Mouse (Mus musculus) spleen, postnatal 4 days (tissue): ENCODE measurements around the gene Zfyve26.
A peak's percentile ranks its signal among the peaks of the same experiment; 100 is the strongest.
"Not testable (repeated sequence)": the region's sequence is repeated elsewhere in the genome, so short reads cannot be mapped to it uniquely, and the experiment has no call there.

Experiments used
- DNase-seq, 2 experiments: peaks; one replicate each; pipeline ENCODE4 v3.0.0; 2022; ENCODE audit warnings: low spot score in 2 of 2

Gene Zfyve26

DNA sequence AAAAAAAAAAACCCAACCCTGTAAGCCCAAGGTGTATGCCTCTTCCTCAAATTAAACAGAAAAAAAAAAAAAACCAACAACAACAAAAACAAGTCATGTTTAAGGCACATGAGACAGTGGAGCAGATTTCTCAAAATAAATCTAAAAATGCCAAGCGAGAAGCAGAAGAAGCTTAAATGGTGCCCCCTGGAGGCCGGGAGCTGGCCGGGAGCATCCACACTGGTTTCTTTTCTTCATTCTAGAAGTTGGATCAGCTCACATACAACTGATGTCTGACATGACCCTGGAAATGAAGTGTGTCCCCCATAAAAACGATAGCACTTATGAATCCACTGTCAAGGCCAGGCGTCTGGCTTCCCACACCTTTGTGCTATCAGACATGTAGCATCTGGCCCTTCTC lies 35.1 kb downstream of the Zfyve26 start:
- DNase-seq, result no peak

DNA sequence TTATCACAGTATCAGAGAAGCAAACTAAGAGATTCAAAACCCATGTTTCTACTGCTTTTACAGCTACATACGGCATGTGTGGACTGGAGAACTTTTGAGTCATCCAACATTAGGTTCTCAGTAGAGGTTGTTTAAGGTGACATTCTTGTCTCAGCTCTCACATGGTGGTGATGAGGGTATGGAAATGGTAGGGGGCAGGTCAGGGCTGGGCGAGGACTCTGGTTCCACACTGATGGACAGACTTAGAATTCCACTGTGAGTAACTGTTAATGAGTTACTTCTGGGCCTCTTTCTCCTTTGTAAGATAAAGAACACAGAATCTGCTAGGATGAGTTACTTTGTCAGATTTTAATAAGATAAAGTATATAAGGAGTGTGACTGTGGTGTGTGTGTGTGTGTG lies 36.0 kb downstream of the Zfyve26 start:
- DNase-seq, result no peak

DNA sequence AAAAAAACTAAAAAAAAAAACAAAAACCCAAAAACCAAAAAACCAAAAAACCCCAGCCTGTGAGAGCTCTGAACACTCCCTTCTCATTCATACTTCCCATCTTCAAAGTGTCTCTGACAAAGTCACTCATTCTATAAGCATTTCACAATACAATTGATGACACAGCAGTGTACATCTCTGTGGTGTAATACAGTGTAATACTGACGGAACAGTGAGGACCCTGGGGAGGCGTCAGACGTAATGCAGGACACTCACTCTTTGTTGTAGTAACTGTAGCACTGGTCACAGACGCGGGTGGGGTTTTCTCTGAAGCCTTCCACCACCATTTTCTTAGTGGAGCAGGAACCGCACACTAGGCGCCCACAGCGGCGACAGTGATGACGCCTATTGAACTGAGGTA lies 41.1 kb downstream of the Zfyve26 start:
- DNase-seq, result no peak

DNA sequence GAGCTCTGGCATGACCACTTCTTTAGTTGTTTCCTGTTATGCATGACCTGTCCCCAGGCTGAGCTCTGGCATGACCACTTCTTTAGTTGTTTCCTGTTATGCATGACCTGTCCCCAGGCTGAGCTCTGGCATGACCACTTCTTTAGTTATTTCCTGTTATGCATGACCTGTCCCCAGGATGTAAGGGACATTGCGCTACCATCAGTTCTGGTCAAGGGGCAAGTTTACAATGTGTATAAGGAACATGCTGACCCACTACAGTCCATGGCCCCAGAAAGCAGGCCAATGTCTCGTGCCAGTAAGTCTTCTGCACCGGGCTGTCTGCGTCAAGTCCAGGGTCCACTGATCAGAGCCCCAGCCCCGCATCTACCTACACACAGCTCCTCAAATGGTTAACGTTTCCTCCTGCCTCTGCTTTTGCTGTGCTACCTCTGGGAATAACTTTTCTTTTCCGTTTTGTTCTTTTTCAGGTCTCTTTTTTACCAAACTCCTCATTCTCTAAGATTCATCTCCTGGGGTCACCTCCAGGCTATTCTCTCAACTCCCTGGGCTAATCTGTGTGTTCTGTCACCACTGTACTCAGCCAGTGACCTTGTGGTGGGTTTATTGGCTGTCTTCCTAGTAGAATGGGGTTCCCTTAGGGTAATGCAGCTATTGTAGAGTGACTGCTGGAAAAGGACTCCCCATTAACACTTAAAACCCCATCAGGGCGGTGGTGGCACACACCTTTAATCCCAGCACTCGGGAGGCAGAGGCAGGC lies 42.6 kb downstream of the Zfyve26 start:
- DNase-seq, result no peak

DNA sequence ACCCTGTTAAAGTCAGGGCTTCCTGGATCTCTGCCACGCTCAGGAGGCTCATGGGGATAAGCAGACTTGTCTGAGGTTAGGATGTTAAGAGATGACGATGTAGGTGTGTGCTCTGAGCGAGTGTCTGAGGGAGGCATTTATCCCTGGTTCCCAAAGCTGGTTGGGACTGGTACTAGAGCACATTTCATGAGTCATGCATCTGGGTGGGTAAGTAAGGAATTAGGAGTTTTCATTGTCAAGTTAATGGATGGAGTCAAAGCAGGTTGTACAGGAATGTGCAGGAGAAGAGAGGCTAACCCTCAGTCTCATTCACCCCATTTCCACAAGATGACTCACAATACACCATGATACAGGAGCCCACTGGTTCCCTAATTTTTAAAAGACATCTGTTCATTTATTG lies 48.0 kb downstream of the Zfyve26 start:
- no peak for DNase-seq

DNA sequence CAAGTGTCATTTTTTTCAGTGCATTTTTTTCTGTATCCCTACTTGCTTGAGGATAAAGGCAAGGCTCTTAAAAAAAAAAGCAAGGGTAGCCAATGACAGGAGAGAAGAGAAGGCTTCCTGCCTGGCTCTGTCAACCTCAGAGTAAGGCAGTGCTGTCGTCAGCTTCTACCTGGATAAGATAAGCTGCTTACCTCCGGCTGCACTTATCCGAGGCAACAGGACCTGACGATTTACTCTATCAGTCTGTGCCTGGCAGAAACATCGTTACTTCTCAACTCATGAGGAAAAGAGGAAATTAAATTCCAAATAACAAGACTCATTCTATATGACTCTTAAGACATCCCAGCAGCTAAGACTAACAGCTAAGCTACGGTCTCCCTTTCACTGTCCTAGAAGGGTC lies 53.2 kb downstream of the Zfyve26 start:
- DNase-seq, result no peak

DNA sequence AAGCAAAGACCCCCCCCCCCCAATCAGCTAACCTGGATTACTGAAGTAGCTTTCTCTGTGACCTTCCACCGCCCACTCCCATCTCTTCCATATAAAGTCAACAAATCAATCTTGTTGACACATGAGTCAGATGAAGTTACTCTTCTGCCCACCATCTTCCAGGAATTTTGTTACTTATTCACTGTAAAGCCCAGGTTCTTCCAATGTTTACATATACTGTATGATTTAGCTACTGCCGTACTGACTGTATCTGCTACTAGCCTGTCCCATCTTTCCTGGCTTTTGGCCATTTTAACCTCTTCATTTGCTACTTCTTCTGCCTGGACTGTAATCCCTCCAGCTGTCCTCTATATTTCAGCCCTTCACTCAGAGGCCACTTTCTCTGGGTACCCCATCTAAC lies 54.1 kb downstream of the Zfyve26 start:
- no peak for DNase-seq

DNA sequence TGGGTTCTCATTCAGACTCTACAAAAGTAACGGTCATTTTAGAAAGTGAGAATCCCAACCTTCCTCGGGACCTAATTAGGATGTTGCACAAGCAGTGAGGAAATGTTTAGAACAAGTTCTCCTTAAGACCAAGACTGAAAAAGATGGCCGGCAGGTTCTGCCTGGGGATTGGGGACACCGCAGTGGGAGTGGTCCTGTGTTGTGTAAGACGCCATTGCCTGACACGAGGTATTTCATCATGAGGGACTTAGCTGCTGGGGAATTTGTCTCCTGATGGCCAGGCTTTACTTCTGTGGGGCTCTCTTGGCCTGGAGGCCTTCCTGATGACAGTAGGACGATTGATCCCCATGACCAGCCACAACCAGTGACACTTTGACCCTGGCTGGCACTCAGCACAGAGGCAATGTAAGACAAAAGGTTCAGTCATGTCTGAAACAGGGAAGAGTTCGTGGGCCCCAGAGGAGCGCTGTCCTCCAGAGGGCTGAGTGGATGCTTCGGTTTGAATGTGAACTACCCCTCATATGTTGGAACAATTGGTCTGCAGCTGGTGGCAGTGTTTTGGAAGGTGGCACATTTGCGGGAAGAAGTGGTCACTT lies 60.5 kb downstream of the Zfyve26 start:
- no peak for DNase-seq

DNA sequence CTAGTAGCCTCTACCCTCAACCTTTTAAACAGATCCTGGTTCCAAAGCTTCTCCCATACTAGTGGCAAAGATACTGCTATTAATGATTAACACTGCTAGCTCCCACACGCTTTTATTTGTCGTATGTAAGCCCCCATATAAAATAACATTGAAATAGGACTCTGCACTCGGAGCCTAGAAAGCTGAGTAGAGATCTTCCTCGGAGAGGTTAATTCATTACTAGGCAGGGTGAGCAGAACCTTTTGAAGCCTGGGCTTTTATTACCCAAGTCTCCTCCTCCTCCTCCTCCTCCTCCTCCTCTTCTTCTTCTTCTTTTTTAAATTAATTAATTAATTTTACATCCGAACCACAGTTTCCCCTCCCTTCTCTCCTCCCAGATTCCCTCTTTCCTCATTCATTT lies 78.6 kb downstream of the Zfyve26 start:
- DNase-seq, result no peak

DNA sequence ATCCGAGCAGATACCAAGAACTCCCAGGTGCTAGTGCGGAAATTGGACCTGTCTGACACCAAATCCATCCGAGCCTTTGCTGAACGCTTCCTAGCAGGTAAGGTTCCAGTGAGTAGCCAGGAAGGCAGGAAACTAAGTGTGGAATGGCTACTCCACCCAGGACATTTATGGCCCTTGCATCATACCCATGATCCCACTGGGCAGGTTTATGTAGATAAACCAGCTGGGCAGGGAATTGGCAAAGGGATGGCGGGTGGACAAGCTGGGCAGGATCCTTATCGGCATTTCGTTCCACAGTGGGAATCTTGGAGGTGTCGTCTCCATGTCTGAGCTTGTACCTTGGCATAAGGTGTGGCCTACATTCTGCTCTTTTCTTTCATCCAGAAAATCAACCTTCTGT lies 84.7 kb downstream of the Zfyve26 start:
- no peak for DNase-seq

DNA sequence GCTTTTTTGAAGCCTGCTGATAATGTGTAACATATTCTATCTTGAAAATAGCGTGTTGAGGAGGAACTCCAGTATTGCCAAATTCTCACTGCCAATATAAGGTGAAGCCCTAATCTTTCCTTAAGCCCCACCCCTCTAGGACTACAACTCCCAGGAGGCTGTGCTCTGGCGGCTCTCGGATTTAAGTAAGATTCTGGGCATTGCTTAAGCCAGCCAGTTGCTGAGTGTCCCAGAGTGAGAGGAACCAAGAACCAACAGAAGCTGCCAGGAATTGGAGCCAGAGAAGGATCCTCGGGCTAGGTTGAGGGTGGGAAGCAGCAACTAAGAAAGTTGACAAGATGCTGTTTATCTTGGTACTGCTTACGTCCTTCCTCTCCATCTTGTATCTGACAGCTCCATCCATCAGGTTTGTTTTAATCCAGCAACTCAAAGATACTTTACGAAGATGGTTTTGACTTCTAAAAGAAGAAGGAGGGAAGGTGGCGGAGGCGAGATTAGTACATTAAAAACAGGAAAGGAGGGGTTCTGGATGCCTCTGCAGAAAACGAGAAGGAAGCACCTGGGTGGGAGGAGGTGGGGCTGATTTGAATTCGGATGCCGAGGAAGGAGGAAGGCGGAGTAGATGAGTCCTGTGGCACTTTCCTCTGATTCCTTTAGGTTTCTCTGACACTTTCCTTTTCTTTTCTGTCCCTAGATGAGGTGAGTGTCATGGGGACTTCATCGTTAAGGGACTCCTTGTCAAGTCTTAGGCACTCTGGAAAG lies 87.2 kb downstream of the Zfyve26 start, which contains the start of gene Rdh12:
Rdh12 (plus strand) TSS at position 212 of the 762 bp plus-strand sequence.
- peak; percentile 35 to 63 for DNase-seq

DNA sequence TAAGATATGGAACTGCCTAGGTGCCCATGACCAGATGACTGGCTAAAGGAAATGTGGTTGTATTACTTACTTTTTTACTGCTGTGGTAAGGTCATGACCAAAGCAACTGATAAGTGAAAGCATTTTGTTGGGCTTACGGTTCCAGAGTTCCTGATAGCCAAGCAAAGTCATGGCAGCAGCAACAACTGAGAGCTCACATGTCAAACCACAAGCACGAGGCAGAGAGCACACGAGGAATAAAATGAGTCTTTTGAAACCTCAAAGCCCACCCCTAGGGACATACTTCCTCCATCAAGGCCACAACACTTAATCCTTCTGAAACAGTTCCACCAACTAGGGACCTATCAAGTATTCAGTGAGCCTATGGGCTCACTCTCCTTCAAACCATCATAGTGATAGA lies 94.2 kb downstream of the Zfyve26 start:
- no peak for DNase-seq

DNA sequence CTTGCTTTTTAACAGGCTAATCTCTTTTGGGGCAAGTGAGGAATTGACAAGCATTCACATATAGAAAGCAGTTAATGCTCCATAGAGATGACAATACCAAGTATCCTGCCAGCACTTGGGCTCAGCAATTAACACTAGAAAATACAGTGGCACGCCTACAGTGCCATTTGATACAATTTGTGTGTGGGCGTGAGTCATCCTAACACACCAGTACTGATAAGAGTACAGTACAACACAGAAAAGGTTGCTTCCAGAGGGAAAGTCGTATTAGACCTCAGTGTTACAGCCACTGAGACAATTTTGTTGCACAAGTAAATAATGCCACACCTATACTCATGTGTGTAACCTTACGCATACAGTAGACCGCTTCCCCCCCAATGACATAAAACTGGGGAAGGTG lies 99.0 kb downstream of the Zfyve26 start:
- no peak for DNase-seq

DNA sequence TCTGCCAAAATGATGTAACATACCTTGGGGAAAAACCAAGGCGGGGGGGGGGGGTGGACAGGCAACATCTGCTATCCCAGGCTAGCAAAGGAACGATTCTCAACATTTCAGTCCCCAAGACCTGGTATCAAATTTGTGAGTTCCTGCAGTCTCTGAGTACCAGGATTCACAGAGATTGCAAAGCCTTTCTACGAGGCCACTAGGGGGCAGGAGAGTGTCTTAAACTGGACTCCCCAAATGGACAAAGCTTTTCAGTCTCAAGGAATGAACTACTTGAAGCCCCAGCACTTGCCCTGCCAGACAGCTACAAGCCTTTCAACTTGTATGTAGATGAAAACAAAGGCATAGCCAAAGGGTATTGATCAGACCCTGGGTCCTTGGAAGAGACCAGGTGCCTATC lies 102.7 kb downstream of the Zfyve26 start:
- DNase-seq, result peak; percentile 61 to 85

DNA sequence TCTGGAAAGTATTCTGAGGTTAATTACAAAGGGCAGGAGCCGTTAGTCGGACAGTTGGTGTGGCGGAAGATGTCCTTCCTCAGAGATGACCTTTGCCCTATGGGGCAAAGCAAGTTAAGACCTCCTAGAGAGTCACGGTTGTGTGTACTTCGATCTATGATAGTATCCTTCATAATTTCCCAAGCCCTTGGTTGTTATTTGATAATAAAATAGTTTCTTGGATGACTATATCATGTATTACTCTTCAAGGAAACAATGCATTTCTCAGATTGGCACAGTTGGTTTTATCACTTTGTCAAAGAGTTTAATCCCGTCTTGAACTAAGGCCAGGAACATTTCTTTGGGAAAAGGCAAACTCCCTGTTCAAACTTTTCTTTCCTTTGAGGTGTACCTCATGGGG lies 103.9 kb downstream of the Zfyve26 start, which contains the start of gene Rdh11:
Rdh11 (minus strand) TSS at position 101 of the 400 bp plus-strand sequence.
- DNase-seq, result no peak

DNA sequence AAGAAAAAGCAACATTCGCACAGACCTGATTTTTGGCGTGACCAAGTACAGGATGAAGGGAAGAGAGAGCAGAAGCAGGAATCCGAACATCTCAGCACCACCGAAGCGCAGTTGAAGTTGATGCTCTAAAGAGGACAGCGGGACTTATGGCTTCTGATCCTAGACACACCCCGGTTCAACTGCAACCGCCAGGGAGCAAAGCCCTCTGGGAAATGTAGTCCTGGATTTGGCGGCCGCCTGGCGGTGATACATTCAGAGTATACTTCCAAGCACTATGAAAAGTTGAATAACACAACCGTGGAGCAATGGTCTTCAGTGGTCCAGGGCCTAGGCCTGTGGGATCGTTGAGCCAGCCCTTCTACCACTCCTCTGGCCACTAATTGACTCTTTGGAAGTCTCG lies 104.4 kb downstream of the Zfyve26 start:
- peak; percentile 79 to 88 for DNase-seq

DNA sequence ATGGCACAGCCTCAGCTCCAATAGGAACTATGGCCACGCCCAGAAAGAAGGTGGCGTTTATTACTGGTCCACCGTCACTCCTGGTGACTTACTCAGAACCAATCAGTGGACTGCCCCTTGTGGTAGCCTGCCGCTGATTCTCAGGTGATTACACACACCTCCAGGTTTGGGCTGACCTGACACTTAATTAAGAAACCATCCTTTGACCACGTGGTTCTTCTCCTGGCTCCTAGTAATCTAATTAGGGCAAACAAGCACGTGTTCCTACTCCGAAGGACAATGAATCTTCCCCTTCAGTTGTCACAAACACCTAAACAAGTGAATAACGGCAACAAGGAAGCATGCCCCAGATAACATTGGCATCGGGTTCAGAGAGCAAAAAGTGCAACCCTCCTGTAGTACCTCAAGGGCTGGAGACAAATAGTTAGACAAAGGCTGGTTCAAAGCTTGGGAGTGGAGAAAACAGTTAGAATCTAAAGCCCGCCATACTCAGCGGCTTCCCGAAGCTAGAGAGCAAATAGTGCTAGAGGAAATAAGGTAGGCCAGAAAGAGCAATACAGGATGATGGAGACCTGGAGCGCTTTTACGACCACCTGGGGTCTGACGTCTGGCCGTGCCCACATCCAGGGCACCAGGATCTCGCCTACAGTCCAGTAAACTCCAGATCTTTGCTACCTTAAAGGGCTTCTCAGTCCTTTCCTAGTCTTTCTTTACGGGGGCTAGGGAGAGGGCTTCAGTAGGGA lies 105.0 kb downstream of the Zfyve26 start:
- DNase-seq, result peak; percentile 75 to 81

DNA sequence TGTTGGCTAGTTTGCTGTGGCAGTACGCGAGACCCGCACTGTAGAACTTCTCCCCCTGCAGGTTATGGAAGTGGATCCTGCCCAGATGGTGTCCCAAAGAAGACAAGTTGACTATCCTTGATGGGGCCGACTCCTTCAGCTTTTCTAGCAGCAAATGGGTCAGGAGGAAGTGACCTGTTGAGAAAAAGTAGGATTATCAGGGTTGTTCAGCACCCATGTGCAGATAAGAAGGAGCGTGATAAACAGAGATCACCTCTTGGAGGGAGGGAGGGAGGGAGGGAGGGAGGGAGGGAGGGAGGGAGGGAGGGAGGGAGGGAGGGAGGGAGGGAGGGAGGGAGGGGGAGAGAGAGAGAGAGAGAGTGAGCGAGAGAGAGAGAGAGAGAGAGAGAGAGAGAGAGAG lies 110.9 kb downstream of the Zfyve26 start:
- DNase-seq, result not testable (repeated sequence)
